8 mouse cellular contexts compared by ENCODE assay signal in the genomic region with DNA sequence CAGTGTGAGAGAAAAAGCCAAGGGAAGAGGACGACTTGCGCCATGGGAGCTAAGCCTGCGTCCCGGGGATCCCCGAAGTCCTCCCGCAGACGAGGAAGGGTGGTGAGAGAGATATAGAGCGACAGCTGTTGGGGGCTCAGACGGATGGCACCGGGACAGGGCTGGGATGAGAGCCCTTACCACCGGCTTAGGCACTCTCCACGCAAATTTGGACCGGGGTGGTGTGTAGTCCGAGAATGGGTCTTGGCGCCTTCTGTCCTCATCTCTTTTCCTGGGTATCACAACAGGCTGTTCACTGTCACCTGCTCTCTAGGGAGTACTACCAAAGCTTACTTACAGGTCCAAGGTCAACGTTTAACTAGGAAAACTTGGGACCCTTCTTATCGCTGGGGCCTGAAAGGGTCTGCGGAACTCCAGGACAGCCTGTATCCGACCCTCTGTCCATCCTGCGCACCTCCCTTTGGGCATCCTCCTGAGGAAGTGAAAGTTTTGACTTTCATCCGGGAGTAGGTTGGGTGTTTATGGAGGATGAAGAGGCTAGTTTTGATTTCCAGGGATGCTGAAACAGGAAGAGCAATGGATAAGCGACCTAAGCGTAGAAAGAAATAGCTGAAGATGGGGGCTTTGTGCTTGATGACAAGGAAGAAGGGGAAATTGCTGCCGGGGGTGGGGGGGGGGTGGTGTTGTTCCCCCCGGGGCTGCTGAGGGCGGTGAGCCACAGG. TPM values are rescaled to one million over a fixed set of nuclear protein-coding genes. Genes with fewer than 3 reads are reported as not detected.
DNase-seq lines count a peak whose midpoint lies in the region; ATAC-seq and TF ChIP-seq lines count a peak whose summit lies in the region.

No protein-coding gene starts in this region.

- H3K9me3 ChIP-seq in kidney, embryonic 15.5 days (replicated peaks) = no peaks in the 10 kb centered on the region
- no peaks in the 10 kb centered on the region for H3K9me3 ChIP-seq in forebrain, embryonic 16.5 days (ENCODE audit: control insufficient read depth, low read length)
- H3K9me3 ChIP-seq in liver, postnatal 0 days (ENCODE audit: low read length) = no peaks in the 10 kb centered on the region

- TF ChIP-seq CTCF in liver, postnatal 0 days (IDR thresholded peaks at IDR 0.05; ENCODE audit: low read depth) = no peak

- DNase-seq in kidney, adult 18-20 months = no peak
- no peak for DNase-seq in liver, postnatal 0 days
- DNase-seq in adrenal gland, postnatal 4 days (ENCODE audit: low spot score in 2 of 2) = no peak
- DNase-seq in thymus, postnatal 25 days = no peak
- no peak for DNase-seq in urinary bladder, postnatal 36 days (ENCODE audit: low spot score in 2 of 2)

- no peak overlapping the region for H3K27ac ChIP-seq in kidney, embryonic 15.5 days
- no peak overlapping the region for H3K27ac ChIP-seq in brown adipose tissue, adult 24 weeks (replicated peaks; ENCODE audit: low read depth, low read length)
- no peak overlapping the region for H3K27ac ChIP-seq in forebrain, embryonic 16.5 days (ENCODE audit: low read length)
- H3K27ac ChIP-seq in liver, postnatal 0 days (ENCODE audit: low read depth) = no peak overlapping the region

- under 1% methylated on average over 26 of the region's 26 CpGs for WGBS in kidney, embryonic 15.5 days
- 0% methylated on average over 26 of the region's 26 CpGs for WGBS in forebrain, embryonic 16.5 days
- 2% methylated on average over 26 of the region's 26 CpGs for WGBS in liver, postnatal 0 days (ENCODE audit: insufficient replicate concordance)

- peak overlapping the region; percentile 58 for H3K4me3 ChIP-seq in kidney, embryonic 15.5 days (replicated peaks)
- peak overlapping the region; percentile 36 for H3K4me3 ChIP-seq in brown adipose tissue, adult 24 weeks (ENCODE audit: insufficient read depth, low read depth, low read length)
- H3K4me3 ChIP-seq in forebrain, embryonic 16.5 days (replicated peaks; ENCODE audit: low read length) = peak overlapping the region; percentile 54
- H3K4me3 ChIP-seq in liver, postnatal 0 days (ENCODE audit: low read depth, low read length) = peak overlapping the region; percentile 45

- no peaks in the 10 kb centered on the region for H3K36me3 ChIP-seq in kidney, embryonic 15.5 days
- no peaks in the 10 kb centered on the region for H3K36me3 ChIP-seq in forebrain, embryonic 16.5 days (ENCODE audit: control insufficient read depth, insufficient read depth)
- H3K36me3 ChIP-seq in liver, postnatal 0 days (replicated peaks; ENCODE audit: insufficient read depth, low read length) = no peaks in the 10 kb centered on the region

- ATAC-seq in kidney, embryonic 15.5 days (replicated peaks; ENCODE audit: low FRiP score) = peak; percentile 28
- ATAC-seq in forebrain, embryonic 16.5 days = peak; percentile 23
- ATAC-seq in liver, postnatal 0 days = no peak

- peak overlapping the region; percentile 42 for H3K9ac ChIP-seq in kidney, embryonic 15.5 days
- 0 out of 2 replicates have a peak overlapping the region, but pooled peaks have one; percentile 12 for H3K9ac ChIP-seq in forebrain, embryonic 16.5 days (replicated peaks; ENCODE audit: low read depth, low read length)
- no peak overlapping the region for H3K9ac ChIP-seq in liver, postnatal 0 days (replicated peaks)

- peaks cover 33% of the 10 kb centered on the region for H3K4me1 ChIP-seq in kidney, embryonic 15.5 days
- H3K4me1 ChIP-seq in brown adipose tissue, adult 24 weeks (ENCODE audit: control insufficient read depth, insufficient read depth, insufficient read length, low read length) = no peaks in the 10 kb centered on the region; the same call in 1 of the 2 replicates
- H3K4me1 ChIP-seq in forebrain, embryonic 16.5 days (replicated peaks; ENCODE audit: control insufficient read depth, insufficient read depth, low read length) = peaks cover 33% of the 10 kb centered on the region
- H3K4me1 ChIP-seq in liver, postnatal 0 days (ENCODE audit: insufficient read depth) = no peaks in the 10 kb centered on the region

- peak overlapping the region; percentile 94 for H3K4me2 ChIP-seq in kidney, embryonic 15.5 days
- peak overlapping the region; percentile 54 for H3K4me2 ChIP-seq in forebrain, embryonic 16.5 days (ENCODE audit: low read length)
- peak overlapping the region; percentile 65 for H3K4me2 ChIP-seq in liver, postnatal 0 days (ENCODE audit: low read depth, low read length)

- no peak for TF ChIP-seq EP300 in liver, postnatal 0 days (IDR thresholded peaks at IDR 0.05; ENCODE audit: low read depth)

- peaks cover 74% of the 10 kb centered on the region for H3K27me3 ChIP-seq in kidney, embryonic 15.5 days
- H3K27me3 ChIP-seq in forebrain, embryonic 16.5 days (replicated peaks; ENCODE audit: control insufficient read depth, insufficient read depth, low read length) = peaks cover 49% of the 10 kb centered on the region
- H3K27me3 ChIP-seq in liver, postnatal 0 days (ENCODE audit: insufficient read depth, low read length) = peaks cover 29% of the 10 kb centered on the region

RNA-seq across cellular contexts. Expression of a gene that starts 19.8 kb away (rescaled TPM):
- 0.81 and 1.1 TPM in 2 replicates for polyA plus RNA-seq in kidney, embryonic 15.5 days (2015; fragmentation: Nextera tagmentation; extraction: Ambion mirVana)
- not detected in 2 replicates for polyA plus RNA-seq in brown adipose tissue, adult 24 weeks (2012; ENCODE audit: insufficient read depth, insufficient read length, missing spikeins)
- polyA plus RNA-seq in forebrain, embryonic 16.5 days (2015; fragmentation: Nextera tagmentation; extraction: Ambion mirVana) = 2.2 and 3.0 TPM in 2 replicates
- polyA plus RNA-seq in liver, postnatal 0 days (2015; fragmentation: Nextera tagmentation; extraction: Ambion mirVana) = 0.12 TPM in 2 replicates
- under 1 TPM; 0.28 to 0.31 TPM for total RNA-seq in adrenal gland, postnatal 4 days (2021)
